Mouse (Mus musculus) kidney, adult 2 months (tissue): ENCODE data around the gene Kat7. TPM values are rescaled to one million over a fixed set of nuclear protein-coding genes. Genes with fewer than 3 reads are reported as not detected.

Experiments used
- DNase-seq: peaks from one replicate; pipeline ENCODE4 v3.0.0; 2021
- H3K27ac ChIP-seq: fragments of 200-500 bp; 2 replicates; pipeline ENCODE4 v1.5.1; 2012; ENCODE audit warnings: low read depth, low read length, control low read depth, inconsistent platforms; ENCODE audit not compliant: insufficient read depth
- H3K27me3 ChIP-seq: fragments of 200-500 bp; replicated peaks from 2 replicates; pipeline ENCODE4 v1.6.1; 2012; ENCODE audit warnings: mild to moderate bottlenecking, moderate library complexity, low read length, inconsistent platforms; ENCODE audit not compliant: control insufficient read depth, insufficient read depth
- H3K36me3 ChIP-seq: fragments of 200-500 bp; 2 replicates; pipeline ENCODE4 v1.6.1; 2012; ENCODE audit warnings: mild to moderate bottlenecking, moderate library complexity, low read length, inconsistent platforms; ENCODE audit not compliant: control insufficient read depth, insufficient read depth
- H3K4me1 ChIP-seq: fragments of 200-500 bp; 2 replicates; pipeline ENCODE4 v1.6.1; 2011; ENCODE audit warnings: low read length; ENCODE audit not compliant: control insufficient read depth, insufficient read depth
- H3K4me3 ChIP-seq: fragments of 200-500 bp; 2 replicates; pipeline ENCODE4 v1.5.1; 2011; ENCODE audit warnings: mild to moderate bottlenecking, low read depth, low read length, control low read depth; ENCODE audit not compliant: insufficient read depth
- CTCF ChIP-seq: fragments of 200-500 bp; conservative IDR thresholded peaks from 2 replicates; pipeline ENCODE4 v1.5.1; 2011; ENCODE audit warnings: low read depth, mild to moderate bottlenecking, control low read depth, low read length, moderate library complexity, mixed read lengths; ENCODE audit not compliant: insufficient read depth, insufficient read length
- POLR2A ChIP-seq: fragments of 200-500 bp; IDR thresholded peaks from one replicate; pipeline ENCODE4 v1.6.1; 2011; ENCODE audit warnings: low read depth, low read length, control low read depth
- WGBS: fragments of 180-500 bp; shearing (Covaris S2); methylation state at CpG from one replicate; pipeline ENCODE4 v1.1.7; 2018; 5-methylcytosine and 5-hydroxymethylcytosine counted together
- polyA plus RNA-seq: library from polyadenylated mRNA; depleted of rRNA; stranded (reverse); fragments of >200 nt; gene quantifications from 2 replicates; pipeline ENCODE4 v1.2.3, GENCODE M21; 2012

Kat7 gene
- polyA plus RNA-seq, 1 experiment: 30.0 TPM

GRCm38 (mm10) chr11:95266540-95267245, 43.4 kb downstream of the Kat7 start:
- Histone ChIP-seq H3K36me3 (no peaks in the 10 kb centered on the region), H3K27ac (peak overlapping the region; percentile 6; the same call in 1 of the 2 replicates), H3K4me1 (peaks cover 28% of the 10 kb centered on the region; the same call in 1 of the 2 replicates), H3K27me3 (no peaks in the 10 kb centered on the region), H3K4me3 (no peak overlapping the region)
- TF ChIP-seq POLR2A: no peak
- DNase-seq: peak; percentile 86
- WGBS: 34% methylated on average over 6 of the region's 6 CpGs

DNA sequence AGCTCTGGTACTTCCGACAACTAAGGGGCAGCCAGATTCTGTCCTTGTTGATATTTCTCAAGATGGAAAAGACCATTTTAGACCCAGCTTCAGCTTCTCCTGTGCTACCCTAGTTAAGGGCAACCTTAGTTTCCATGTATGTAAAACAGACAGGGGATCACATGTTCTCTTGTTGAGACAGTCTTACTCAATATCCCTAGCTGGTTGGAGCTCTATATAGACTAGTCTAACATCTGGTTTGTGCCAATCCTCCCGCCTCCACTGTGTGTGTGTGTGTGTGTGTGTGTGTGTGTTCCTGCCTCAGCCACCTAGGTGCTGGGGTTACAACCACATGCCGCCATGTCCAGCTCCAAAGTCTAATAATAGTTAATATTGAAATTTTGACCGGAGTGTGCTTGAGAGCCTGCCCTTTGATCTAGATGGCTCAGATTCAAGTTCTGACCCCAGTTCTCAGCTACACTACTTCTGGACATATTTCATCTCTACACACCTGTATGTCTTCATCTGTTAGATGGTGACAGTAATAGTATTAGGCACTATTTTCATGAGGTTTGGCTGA, 45.5 kb downstream of the Kat7 start:
- Histone ChIP-seq H3K27ac (peak overlapping the region; percentile 68; the same call in 1 of the 2 replicates), H3K27me3 (no peaks in the 10 kb centered on the region), H3K36me3 (no peaks in the 10 kb centered on the region), H3K4me1 (peaks cover 28% of the 10 kb centered on the region; the same call in 1 of the 2 replicates), H3K4me3 (no peak overlapping the region)
- TF ChIP-seq POLR2A: no peak
- TF ChIP-seq CTCF: no peak
- peak; percentile 52 for DNase-seq
- WGBS: 54% methylated on average over 4 of the region's 4 CpGs

GRCm38 (mm10) chr11:95263816-95264454, 46.1 kb downstream of the Kat7 start:
- DNase-seq: peak; percentile 48
- 68% methylated on average over 11 of the region's 11 CpGs for whole genome bisulfite sequencing
- H3K27ac ChIP-seq: peak overlapping the region; percentile 68

DNA sequence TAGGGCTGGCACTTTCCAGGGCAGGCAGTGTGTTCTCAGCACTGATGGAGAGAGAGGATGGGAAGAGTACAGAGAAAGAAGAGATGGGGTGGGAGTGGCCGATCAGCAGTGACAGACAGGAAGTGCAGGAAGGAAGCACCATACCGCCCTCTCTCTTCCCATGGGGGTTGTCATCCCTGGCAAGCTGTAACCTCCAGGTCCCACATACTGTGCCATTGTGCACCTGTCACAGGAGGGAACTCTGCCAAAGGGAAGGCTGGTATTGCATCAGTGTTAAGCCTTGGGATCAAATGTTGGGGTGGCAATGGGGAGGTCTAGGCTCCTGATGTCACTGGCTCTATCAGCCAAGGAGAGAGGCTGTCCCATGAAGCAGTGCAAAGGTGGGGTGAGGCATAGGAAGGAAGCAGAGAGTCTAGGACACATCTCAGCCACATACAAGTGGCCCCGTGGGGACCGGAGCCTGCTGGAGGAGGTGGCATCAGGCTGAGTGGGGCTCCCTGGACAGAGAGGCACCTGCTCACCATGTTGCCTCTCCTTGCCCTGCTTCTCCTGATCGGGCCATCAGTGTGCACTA, 48.8 kb downstream of the Kat7 start, which contains the start of gene Tac4:
TSS of gene Tac4 (plus strand) at position 352 of the 574 bp plus-strand sequence.
- Histone ChIP-seq H3K4me3 (no peak within 1 kb of the TSS), H3K27ac (no peak within 1 kb of the TSS), H3K36me3 (no peaks in the 10 kb centered on the region), H3K4me1 (peaks cover 22% of the 10 kb centered on the region; the same call in 1 of the 2 replicates), H3K27me3 (no peaks in the 10 kb centered on the region)
- peak; percentile 14 for DNase-seq
- 54% methylated on average over 5 of the region's 5 CpGs for WGBS
- TF ChIP-seq CTCF: no peak

More at GRCm38 (mm10) chr11:95263816-95264454, 46.1 kb downstream of the Kat7 start:
- H3K27me3 ChIP-seq: no peaks in the 10 kb centered on the region
- H3K36me3 ChIP-seq: no peaks in the 10 kb centered on the region
- H3K4me1 ChIP-seq: peaks cover 28% of the 10 kb centered on the region; the same call in 1 of the 2 replicates
- TF ChIP-seq CTCF: no peak
- no peak for TF ChIP-seq POLR2A
- H3K4me3 ChIP-seq: no peak overlapping the region

DNA sequence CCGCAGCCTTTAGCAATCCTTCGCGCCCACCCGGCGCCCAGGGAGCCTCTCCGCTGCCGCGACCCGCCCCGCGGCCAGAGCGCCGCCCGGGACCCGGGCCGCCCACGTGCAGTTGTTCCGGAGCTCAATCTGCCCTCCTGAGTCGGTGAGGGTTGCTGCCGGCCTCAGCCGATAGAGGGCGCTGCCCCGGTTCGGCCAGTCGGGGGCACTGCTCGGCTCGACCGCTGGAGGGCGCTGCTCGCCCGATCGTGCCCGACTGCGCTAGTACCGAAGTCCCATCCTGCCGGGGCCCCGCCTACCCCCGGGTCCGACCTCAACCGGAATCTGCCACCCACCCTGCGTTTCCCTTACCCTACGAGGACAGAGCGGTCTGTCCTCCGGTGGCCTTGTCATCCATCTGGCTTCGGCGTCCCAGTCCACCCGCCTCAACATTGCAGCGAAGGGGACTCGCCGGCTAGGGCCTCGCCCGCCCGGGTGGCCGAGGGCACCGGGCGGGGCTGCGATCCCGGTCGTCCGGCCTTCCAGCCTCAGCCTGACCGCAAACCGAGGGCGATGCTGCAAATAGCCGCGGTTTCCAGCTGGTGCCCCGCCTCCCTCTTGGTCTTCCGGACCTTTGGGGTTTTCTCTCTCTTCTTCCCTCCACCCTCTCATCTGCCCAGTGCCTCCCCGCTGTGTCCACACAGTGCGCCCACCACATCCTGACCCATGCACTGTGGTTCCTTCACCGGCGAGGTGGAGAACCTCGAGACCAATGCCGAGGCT, 50.8 kb downstream of the Kat7 start:
- Histone ChIP-seq H3K27ac (peak overlapping the region; percentile 72), H3K27me3 (no peaks in the 10 kb centered on the region), H3K4me1 (peaks cover 4% of the 10 kb centered on the region; the same call in 1 of the 2 replicates), H3K36me3 (no peaks in the 10 kb centered on the region), H3K4me3 (peak overlapping the region; percentile 59)
- TF ChIP-seq CTCF (peak; percentile 98), POLR2A (peak; percentile 11)
- under 1% methylated on average over 73 of the region's 73 CpGs for WGBS
- peak; percentile 94 for DNase-seq

GRCm38 (mm10) chr11:95258490-95258889, 51.6 kb downstream of the Kat7 start:
- no peaks in the 10 kb centered on the region for H3K4me1 ChIP-seq
- peak; percentile 53 for TF ChIP-seq CTCF
- TF ChIP-seq POLR2A: no peak
- DNase-seq: peak; percentile 78
- no peak overlapping the region for H3K27ac ChIP-seq
- H3K27me3 ChIP-seq: no peaks in the 10 kb centered on the region
- 3% methylated on average over 26 of the region's 26 CpGs for WGBS
- peak overlapping the region; percentile 59 for H3K4me3 ChIP-seq
- H3K36me3 ChIP-seq: no peaks in the 10 kb centered on the region
